In the genomic region with DNA sequence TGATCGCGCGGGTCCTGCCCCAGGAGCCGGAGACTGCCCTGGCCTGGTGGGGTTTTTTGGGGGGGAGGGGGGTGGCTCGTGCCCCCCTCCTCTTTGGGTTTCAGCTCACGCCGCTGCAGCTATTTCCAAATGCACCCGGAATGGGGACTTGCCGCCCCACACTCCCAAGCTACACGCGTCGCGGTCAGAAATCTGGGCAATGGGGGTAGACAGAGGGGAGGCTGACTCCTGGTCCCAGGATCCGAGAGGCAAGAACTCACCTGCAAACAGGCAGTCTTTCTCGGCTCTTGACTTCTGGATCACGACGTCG, we compare ENCODE assay signal across 8 mouse cellular contexts. TPM values are rescaled to one million over a fixed set of nuclear protein-coding genes. Genes with fewer than 3 reads are reported as not detected.
DNase-seq lines count a peak whose midpoint lies in the region; ATAC-seq and TF ChIP-seq lines count a peak whose summit lies in the region.

No protein-coding gene starts in this region.

- WGBS in lung, embryonic 14.5 days = under 1% methylated on average over 18 of the region's 18 CpGs
- WGBS in forebrain, embryonic 15.5 days = under 1% methylated on average over 18 of the region's 18 CpGs
- WGBS in limb, embryonic 14.5 days = 0% methylated on average over 17 of the region's 18 CpGs
- WGBS in stomach, embryonic 15.5 days = under 1% methylated on average over 18 of the region's 18 CpGs

- no peak for TF ChIP-seq CTCF in lung, embryonic 14.5 days (IDR thresholded peaks at IDR 0.05; ENCODE audit: low read depth)

- peak; percentile 59 for DNase-seq in lung, embryonic 14.5 days
- no peak for DNase-seq in lung, postnatal 14 days
- DNase-seq in limb, embryonic 14.5 days (ENCODE audit: low spot score) = no peak
- DNase-seq in adrenal gland, adult 2 months = no peak

- H3K4me3 ChIP-seq in lung, embryonic 14.5 days (ENCODE audit: low read depth, low read length) = peak overlapping the region; percentile 82
- peak overlapping the region; percentile 76 for H3K4me3 ChIP-seq in forebrain, embryonic 15.5 days
- peak overlapping the region; percentile 85 for H3K4me3 ChIP-seq in limb, embryonic 14.5 days (replicated peaks; ENCODE audit: low read length)
- peak overlapping the region; percentile 59 for H3K4me3 ChIP-seq in stomach, embryonic 15.5 days (replicated peaks)

- peak overlapping the region; percentile 89 for H3K27ac ChIP-seq in lung, embryonic 14.5 days (ENCODE audit: low read depth)
- H3K27ac ChIP-seq in forebrain, embryonic 15.5 days (replicated peaks) = peak overlapping the region; percentile 89
- H3K27ac ChIP-seq in limb, embryonic 14.5 days (replicated peaks; ENCODE audit: low read depth, low read length) = peak overlapping the region; percentile 94
- peak overlapping the region; percentile 82 for H3K27ac ChIP-seq in stomach, embryonic 15.5 days

- no peaks in the 10 kb centered on the region for H3K36me3 ChIP-seq in lung, embryonic 14.5 days (ENCODE audit: insufficient read depth)
- H3K36me3 ChIP-seq in forebrain, embryonic 15.5 days = no peaks in the 10 kb centered on the region
- H3K36me3 ChIP-seq in limb, embryonic 14.5 days (ENCODE audit: control insufficient read depth, insufficient read depth, low read length) = no peaks in the 10 kb centered on the region
- H3K36me3 ChIP-seq in stomach, embryonic 15.5 days = no peaks in the 10 kb centered on the region

- peak; percentile 68 for ATAC-seq in lung, embryonic 14.5 days (ENCODE audit: insufficient read depth)
- ATAC-seq in activated CD4-positive, CD25-positive, alpha-beta regulatory T cell, adult 4 months = peak; percentile 2
- ATAC-seq in forebrain, embryonic 15.5 days (replicated peaks) = peak; percentile 47
- peak; percentile 44 for ATAC-seq in limb, embryonic 14.5 days (ENCODE audit: low FRiP score, low read depth)
- peak; percentile 11; the same call in 1 of the 2 replicates for ATAC-seq in stomach, embryonic 15.5 days (ENCODE audit: insufficient read depth, low FRiP score, low read depth)
- no peak; the same call in none of the 2 replicates for ATAC-seq in granulocyte monocyte progenitor cell, adult 5-6 weeks (replicated peaks; ENCODE audit: poor library complexity, severe bottlenecking)

- peak overlapping the region; percentile 79 for H3K4me2 ChIP-seq in lung, embryonic 14.5 days
- H3K4me2 ChIP-seq in forebrain, embryonic 15.5 days (replicated peaks) = peak overlapping the region; percentile 71
- peak overlapping the region; percentile 76 for H3K4me2 ChIP-seq in limb, embryonic 14.5 days (replicated peaks; ENCODE audit: low read depth, low read length, severe bottlenecking)
- peak overlapping the region; percentile 75 for H3K4me2 ChIP-seq in stomach, embryonic 15.5 days

- peak overlapping the region; percentile 83 for H3K9ac ChIP-seq in lung, embryonic 14.5 days
- H3K9ac ChIP-seq in forebrain, embryonic 15.5 days (replicated peaks) = peak overlapping the region; percentile 82
- H3K9ac ChIP-seq in limb, embryonic 14.5 days (ENCODE audit: low read depth, low read length, severe bottlenecking) = peak overlapping the region; percentile 91
- H3K9ac ChIP-seq in stomach, embryonic 15.5 days = peak overlapping the region; percentile 51

- TF ChIP-seq POLR2A in limb, embryonic 14.5 days (IDR thresholded peaks at IDR 0.05; ENCODE audit: borderline replicate concordance, extremely low read depth, insufficient read depth, insufficient read length) = no peak

- no peaks in the 10 kb centered on the region for H3K9me3 ChIP-seq in lung, embryonic 14.5 days (ENCODE audit: low read depth, low read length)
- no peaks in the 10 kb centered on the region for H3K9me3 ChIP-seq in forebrain, embryonic 15.5 days
- H3K9me3 ChIP-seq in limb, embryonic 14.5 days (ENCODE audit: control insufficient read depth, low read length) = no peaks in the 10 kb centered on the region
- no peaks in the 10 kb centered on the region for H3K9me3 ChIP-seq in stomach, embryonic 15.5 days

- H3K4me1 ChIP-seq in lung, embryonic 14.5 days (ENCODE audit: insufficient read depth) = no peaks in the 10 kb centered on the region; the same call in 1 of the 2 replicates
- H3K4me1 ChIP-seq in forebrain, embryonic 15.5 days = peaks cover 16% of the 10 kb centered on the region
- peaks cover 20% of the 10 kb centered on the region for H3K4me1 ChIP-seq in limb, embryonic 14.5 days (ENCODE audit: control insufficient read depth, insufficient read depth, low read length)
- peaks cover 3% of the 10 kb centered on the region; the same call in 1 of the 2 replicates for H3K4me1 ChIP-seq in stomach, embryonic 15.5 days

- H3K27me3 ChIP-seq in lung, embryonic 14.5 days (ENCODE audit: insufficient read depth, low read length) = peaks cover 2% of the 10 kb centered on the region; the same call in 1 of the 2 replicates
- no peaks in the 10 kb centered on the region for H3K27me3 ChIP-seq in forebrain, embryonic 15.5 days
- H3K27me3 ChIP-seq in limb, embryonic 14.5 days (ENCODE audit: control insufficient read depth, insufficient read depth, low read length) = no peaks in the 10 kb centered on the region
- H3K27me3 ChIP-seq in stomach, embryonic 15.5 days (replicated peaks) = no peaks in the 10 kb centered on the region

RNA-seq across cellular contexts. Expression of gene Parp8, which starts 0.5 kb away (rescaled TPM):
- 12.3 and 12.8 TPM in 2 replicates for polyA plus RNA-seq in lung, embryonic 14.5 days (2014; fragmentation: Nextera tagmentation; extraction: Ambion mirVana)
- polyA plus RNA-seq in activated CD4-positive, CD25-positive, alpha-beta regulatory T cell, adult 4 months (2017; shearing (Covaris generic)) = 10 to 100 TPM; 15.7 to 17.7 TPM
- polyA plus RNA-seq in forebrain, embryonic 15.5 days (2015; fragmentation: Nextera tagmentation; extraction: Ambion mirVana) = 18.0 and 19.4 TPM in 2 replicates
- 37.7 and 37.8 TPM in 2 replicates for polyA plus RNA-seq in limb, embryonic 14.5 days (2012; rRNA removed)
- 20.0 and 21.7 TPM in 2 replicates for polyA plus RNA-seq in limb, embryonic 14.5 days (2014; fragmentation: Nextera tagmentation; extraction: Ambion mirVana)
- 14.1 and 15.7 TPM in 2 replicates for polyA plus RNA-seq in stomach, embryonic 15.5 days (2015; fragmentation: Nextera tagmentation; extraction: Ambion mirVana)
- total RNA-seq in granulocyte monocyte progenitor cell, adult 5-6 weeks (2014; fragmentation: Nextera tagmentation) = 158 and 198 TPM in 2 replicates
- 114 and 119 TPM in 2 replicates for total RNA-seq in granulocyte monocyte progenitor cell, adult 5-6 weeks (2017)
- total RNA-seq in adrenal gland, adult 2 months (2021) = 10 to 100 TPM; 10.3 to 14.1 TPM
- 2.9 and 3.5 TPM in 2 replicates for polyA plus RNA-seq in adrenal gland, adult 2 months (2012; rRNA removed)
